Mouse (Mus musculus) stomach, embryonic 14.5 days (tissue): ENCODE results near the gene Lrrc8e. TPM values are rescaled to one million over a fixed set of nuclear protein-coding genes. Genes with fewer than 3 reads are reported as not detected.

Source experiments
- ATAC-seq: fragments of 200-750 bp; cut with Nextera tagmentation; 2 replicates; pipeline ENCODE4 v1.8.0; 2017; ENCODE audit warnings: low read depth, moderate TSS enrichment; ENCODE audit not compliant: insufficient number of reproducible peaks, insufficient read depth, low FRiP score
- H3K27ac ChIP-seq: fragments of 300-500 bp; sonication (generic); 2 replicates; pipeline ENCODE4 v1.5.1; 2014; ENCODE audit warnings: mild to moderate bottlenecking, low read length, moderate library complexity, mixed read lengths
- H3K27me3 ChIP-seq: fragments of 300-500 bp; sonication (generic); 2 replicates; pipeline ENCODE4 v1.6.1; 2014; ENCODE audit warnings: low read length, control low read depth, mixed read lengths; ENCODE audit not compliant: control insufficient read depth, insufficient read depth
- H3K36me3 ChIP-seq: fragments of 300-500 bp; sonication (generic); 2 replicates; pipeline ENCODE4 v1.6.1; 2014; ENCODE audit warnings: mild to moderate bottlenecking, control low read depth, low read length, moderate library complexity, mixed read lengths; ENCODE audit not compliant: control insufficient read depth, insufficient read depth
- H3K4me1 ChIP-seq: fragments of 300-500 bp; sonication (generic); 2 replicates; pipeline ENCODE4 v1.6.1; 2014; ENCODE audit warnings: low read length, control low read depth, mixed read lengths; ENCODE audit not compliant: control insufficient read depth, insufficient read depth
- H3K4me2 ChIP-seq: fragments of 300-500 bp; sonication (generic); replicated peaks from 2 replicates; pipeline ENCODE4 v1.6.1; 2014; ENCODE audit warnings: low read depth, low read length, control low read depth
- H3K4me3 ChIP-seq: fragments of 300-500 bp; sonication (generic); 2 replicates; pipeline ENCODE4 v1.5.1; 2014; ENCODE audit warnings: low read depth, low read length, control low read depth
- H3K9ac ChIP-seq: fragments of 300-500 bp; sonication (generic); replicated peaks from 2 replicates; pipeline ENCODE4 v1.6.1; 2014; ENCODE audit warnings: low read depth, mild to moderate bottlenecking, control low read depth, low read length, moderate library complexity, mixed read lengths
- H3K9me3 ChIP-seq: fragments of 300-500 bp; sonication (generic); 2 replicates; pipeline ENCODE4 v1.6.1; 2016; ENCODE audit warnings: low read depth, low read length, control low read depth; ENCODE audit not compliant: control insufficient read depth
- WGBS: fragments of 180-500 bp; shearing (Covaris S2); extraction: QIAGEN DNeasy Blood & Tissue Kit; methylation state at CpG from one replicate; pipeline ENCODE4 v1.1.7; 2014; 5-methylcytosine and 5-hydroxymethylcytosine counted together
- polyA plus RNA-seq: library from polyadenylated mRNA; unstranded; fragments of >200 nt; fragmentation: Nextera tagmentation; extraction: Ambion mirVana; gene quantifications from 2 replicates; pipeline ENCODE4 v1.2.1, GENCODE M21; 2014

The Lrrc8e gene
- polyA plus RNA-seq, 1 experiment from 2014 or later: 3.5 TPM

DNA sequence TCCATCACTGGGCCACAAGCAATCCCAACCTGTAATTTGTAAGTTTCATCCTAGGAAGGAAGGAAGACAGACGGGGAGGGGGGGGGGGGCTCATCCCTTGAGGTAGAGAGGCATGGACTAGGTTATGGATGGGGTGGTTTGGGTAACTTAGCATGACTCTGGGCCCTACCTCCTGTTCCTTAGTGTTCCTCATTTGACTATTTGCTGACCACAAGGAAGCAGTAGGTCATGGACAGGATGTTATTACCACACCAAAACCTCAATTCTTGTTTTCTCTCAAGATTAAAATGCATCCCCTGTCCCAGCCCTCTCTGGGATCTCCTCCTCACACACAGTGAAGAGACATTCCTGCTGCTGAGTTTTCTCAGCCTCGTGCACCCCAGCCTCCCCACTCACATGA lies 25.3 kb upstream of the Lrrc8e start:
- WGBS: 71% methylated on average over 2 of the region's 2 CpGs
- H3K9me3 ChIP-seq: no peaks in the 10 kb centered on the region
- H3K27ac ChIP-seq: no peak overlapping the region
- no peak overlapping the region for H3K4me2 ChIP-seq
- no peak for ATAC-seq
- H3K9ac ChIP-seq: no peak overlapping the region
- H3K4me1 ChIP-seq: peaks cover 3% of the 10 kb centered on the region; the same call in 1 of the 2 replicates
- no peaks in the 10 kb centered on the region; the same call in 1 of the 2 replicates for H3K36me3 ChIP-seq
- H3K4me3 ChIP-seq: no peak overlapping the region
- H3K27me3 ChIP-seq: peaks cover 7% of the 10 kb centered on the region; the same call in 1 of the 2 replicates

DNA sequence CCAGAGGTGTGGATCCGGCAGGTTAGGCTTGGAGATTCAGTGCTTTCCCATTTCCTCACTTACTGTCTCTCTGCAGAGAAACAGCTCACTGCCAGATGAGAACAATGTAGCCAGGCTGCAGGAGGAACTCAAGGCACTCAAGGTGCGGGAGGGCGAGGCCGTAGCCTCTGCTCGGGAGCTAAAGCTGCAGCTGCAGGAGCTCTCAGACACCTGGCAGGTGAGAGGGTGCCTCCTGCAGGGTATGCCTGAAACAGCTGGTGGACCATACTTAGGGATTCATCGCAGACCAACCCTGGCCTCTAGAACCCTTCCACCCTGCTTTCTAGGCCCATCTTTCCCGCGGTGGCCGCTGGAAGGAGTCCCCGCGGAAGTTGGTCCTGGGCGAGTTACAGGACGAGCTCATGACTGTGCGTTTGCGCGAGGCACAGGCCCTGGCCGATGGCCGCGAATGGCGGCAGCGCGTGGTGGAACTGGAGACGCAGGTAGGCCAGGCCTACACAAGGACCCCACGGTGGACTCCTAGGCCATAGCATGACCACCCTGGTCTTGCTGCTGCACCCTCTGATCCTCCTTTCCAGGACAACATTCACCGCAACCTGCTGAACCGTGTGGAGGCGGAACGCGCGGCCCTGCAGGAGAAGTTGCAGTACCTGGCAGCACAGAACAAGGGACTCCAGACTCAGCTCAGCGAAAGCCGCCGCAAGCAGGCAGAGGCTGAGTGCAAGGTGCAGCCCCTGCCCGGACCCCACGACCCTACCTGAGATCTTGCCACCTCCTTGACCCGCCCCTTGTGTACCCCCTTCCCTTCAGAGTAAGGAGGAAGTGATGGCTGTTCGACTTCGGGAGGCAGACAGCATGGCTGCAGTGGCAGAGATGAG lies 21.1 kb upstream of the Lrrc8e start:
- no peak overlapping the region for H3K4me3 ChIP-seq
- no peak overlapping the region for H3K27ac ChIP-seq
- H3K4me2 ChIP-seq: peak overlapping the region; percentile 23; the same call in 1 of the 2 replicates
- H3K36me3 ChIP-seq: no peaks in the 10 kb centered on the region; the same call in 1 of the 2 replicates
- H3K4me1 ChIP-seq: peaks cover 3% of the 10 kb centered on the region; the same call in 1 of the 2 replicates
- peaks cover 7% of the 10 kb centered on the region; the same call in 1 of the 2 replicates for H3K27me3 ChIP-seq
- no peak overlapping the region for H3K9ac ChIP-seq
- H3K9me3 ChIP-seq: no peaks in the 10 kb centered on the region
- 30% methylated on average over 38 of the region's 38 CpGs for WGBS
- no peak for ATAC-seq

DNA sequence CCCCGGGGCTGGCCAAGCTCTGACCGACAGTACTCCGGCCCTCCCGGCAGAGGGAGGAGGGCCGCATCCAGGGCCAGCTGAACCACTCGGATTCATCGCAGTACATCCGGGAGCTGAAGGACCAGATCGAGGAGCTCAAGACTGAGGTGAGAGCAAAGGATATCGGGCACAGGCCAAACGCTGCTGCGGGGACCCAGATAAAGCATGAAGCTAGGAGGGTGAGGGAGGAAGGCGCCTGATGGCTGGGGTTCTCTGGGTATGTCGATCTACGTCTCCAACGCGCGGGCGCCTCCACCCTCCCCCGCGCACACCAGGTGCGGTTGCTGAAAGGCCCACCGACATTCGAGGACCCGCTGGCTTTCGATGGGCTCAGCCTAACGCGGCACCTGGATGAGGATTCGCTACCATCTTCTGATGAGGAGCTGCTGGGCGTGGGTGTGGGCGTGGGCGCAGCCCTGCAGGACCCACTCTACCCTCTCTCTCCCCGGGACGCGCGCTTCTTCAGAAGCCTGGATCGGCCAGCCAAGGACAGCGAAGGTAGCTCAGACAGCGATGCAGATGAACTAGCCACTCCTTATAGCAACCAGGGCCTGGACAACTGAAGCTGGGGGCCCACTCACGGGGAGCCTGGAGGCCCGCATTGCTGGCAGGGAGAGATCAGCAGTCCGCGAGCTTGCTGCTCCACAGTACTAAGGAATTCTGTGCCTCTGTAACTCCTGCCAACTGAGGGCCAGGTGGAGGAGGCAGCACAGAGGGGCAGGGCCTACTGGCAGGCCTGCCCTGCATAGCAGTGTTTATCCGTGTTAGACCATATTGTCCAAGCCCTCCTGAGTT lies 20.2 kb upstream of the Lrrc8e start:
- Histone ChIP-seq H3K36me3 (no peaks in the 10 kb centered on the region; the same call in 1 of the 2 replicates), H3K9me3 (no peaks in the 10 kb centered on the region), H3K4me1 (peaks cover 3% of the 10 kb centered on the region; the same call in 1 of the 2 replicates), H3K4me2 (peak overlapping the region; percentile 23; the same call in 1 of the 2 replicates), H3K27me3 (peaks cover 7% of the 10 kb centered on the region; the same call in 1 of the 2 replicates), H3K9ac (no peak overlapping the region), H3K4me3 (no peak overlapping the region), H3K27ac (no peak overlapping the region)
- 18% methylated on average over 44 of the region's 44 CpGs for WGBS
- peak; percentile 47 for ATAC-seq

DNA sequence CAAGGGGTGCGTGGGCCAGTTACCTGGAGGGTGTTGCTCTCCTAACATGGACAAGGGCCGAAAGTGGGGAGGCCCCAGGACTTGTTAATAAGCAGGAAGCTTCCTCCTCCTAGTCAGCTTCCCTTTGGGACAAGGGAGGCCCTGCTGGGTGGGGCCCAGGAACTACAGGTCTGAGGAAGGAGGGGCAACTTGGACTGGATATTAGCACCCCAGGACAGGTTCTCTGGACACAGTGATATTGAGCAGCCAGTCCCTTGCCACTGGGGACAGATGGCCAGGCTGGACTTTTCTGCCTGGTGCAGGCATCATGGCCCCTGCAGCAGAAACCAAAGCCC lies 19.6 kb upstream of the Lrrc8e start:
- ATAC-seq: 0 out of 2 replicates have a peak, but pooled peaks have one; percentile 10
- no peaks in the 10 kb centered on the region; the same call in 1 of the 2 replicates for H3K36me3 ChIP-seq
- 60% methylated on average over 2 of the region's 2 CpGs for WGBS
- H3K4me3 ChIP-seq: no peak overlapping the region
- H3K4me1 ChIP-seq: peaks cover 3% of the 10 kb centered on the region; the same call in 1 of the 2 replicates
- no peak overlapping the region for H3K27ac ChIP-seq
- no peak overlapping the region; the same call in 1 of the 2 replicates for H3K4me2 ChIP-seq
- H3K27me3 ChIP-seq: peaks cover 7% of the 10 kb centered on the region; the same call in 1 of the 2 replicates
- H3K9ac ChIP-seq: no peak overlapping the region
- H3K9me3 ChIP-seq: no peaks in the 10 kb centered on the region

DNA sequence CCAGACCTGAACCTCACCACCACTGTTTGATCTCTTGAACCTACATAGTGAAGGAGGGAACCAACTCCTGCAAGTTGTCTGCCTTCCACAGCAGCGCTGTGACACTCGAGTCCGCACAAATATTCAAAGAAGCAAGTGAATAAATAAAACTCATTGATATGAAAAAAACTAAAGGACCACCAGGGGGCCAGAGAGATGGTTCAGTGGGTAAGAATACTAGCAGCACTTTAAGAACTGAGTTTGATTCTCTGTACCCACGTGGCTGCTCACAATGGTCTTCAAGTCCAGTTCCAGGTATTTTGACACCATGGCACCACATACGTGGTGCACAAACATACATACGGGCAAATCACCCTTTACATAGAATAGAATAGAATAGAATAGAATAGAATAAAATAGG lies 15.5 kb upstream of the Lrrc8e start:
- Histone ChIP-seq H3K4me3 (no peak overlapping the region), H3K4me1 (no peaks in the 10 kb centered on the region; the same call in 1 of the 2 replicates), H3K27ac (no peak overlapping the region), H3K9ac (no peak overlapping the region), H3K36me3 (no peaks in the 10 kb centered on the region; the same call in 1 of the 2 replicates), H3K9me3 (no peaks in the 10 kb centered on the region), H3K4me2 (no peak overlapping the region), H3K27me3 (0 out of 2 replicates have a peak, but pooled peaks cover under 1% of the 10 kb centered on the region)
- WGBS: 77% methylated on average over 6 of the region's 6 CpGs
- ATAC-seq: no peak

DNA sequence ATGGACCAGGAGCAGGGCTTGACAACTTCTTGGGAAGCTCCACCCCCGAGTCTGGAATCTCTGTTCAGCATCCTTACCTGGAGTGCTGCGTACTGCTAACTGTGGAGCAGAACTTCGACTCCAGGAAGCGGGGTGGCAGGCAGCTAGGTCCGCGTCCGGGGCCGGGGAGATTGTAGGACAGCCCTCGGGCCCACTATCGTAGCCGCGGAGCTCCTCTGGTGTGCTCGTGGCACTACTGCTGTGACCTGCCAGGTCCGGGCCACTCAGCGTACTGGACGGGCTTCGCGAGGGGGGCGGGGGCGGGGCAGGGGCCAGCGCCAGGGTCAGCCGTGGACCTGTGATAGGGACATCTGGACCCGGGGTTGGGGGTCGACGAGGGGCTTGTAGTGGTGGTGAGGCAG lies 13.8 kb upstream of the Lrrc8e start:
- H3K4me1 ChIP-seq: no peaks in the 10 kb centered on the region

DNA sequence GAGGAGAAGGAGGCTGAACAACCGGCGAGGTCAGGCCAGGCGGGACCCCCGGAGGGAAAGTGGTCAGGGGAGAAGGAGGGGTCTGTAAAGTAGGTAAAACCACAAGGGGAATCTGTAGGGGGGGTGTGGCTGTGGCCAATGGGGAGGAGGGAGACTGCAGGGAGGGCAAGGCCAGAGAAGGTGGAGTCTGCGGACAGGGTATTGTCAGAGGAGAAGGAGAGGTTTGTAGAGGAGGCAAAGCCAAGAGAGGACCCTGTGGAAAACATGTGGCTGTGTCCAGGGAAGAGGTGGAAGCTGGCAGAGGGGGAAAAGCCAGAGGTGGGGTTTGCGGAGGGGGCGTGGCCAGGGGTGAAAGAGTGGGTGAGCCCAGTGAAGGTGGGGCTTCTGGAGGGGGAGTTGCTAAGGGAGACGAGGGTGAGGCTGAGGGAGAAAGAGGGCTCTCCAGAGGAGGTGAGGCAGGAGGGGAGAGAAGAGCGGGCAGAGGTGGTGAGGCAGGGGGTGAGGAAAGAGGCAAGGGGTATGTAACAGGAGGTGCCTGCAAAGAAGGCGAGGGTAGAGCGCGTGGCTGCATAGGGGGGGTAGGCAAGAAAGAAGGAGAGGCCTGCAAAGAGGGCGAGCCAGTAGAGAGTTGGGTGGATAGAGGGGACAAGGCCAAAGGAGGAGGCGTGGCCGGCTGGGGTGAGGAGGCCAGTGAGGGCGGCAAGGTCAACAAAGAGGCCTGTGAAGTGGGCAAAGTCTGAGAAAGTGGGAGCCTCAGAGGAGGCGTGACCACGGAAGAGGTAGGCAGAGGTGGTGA lies 13.2 kb upstream of the Lrrc8e start:
- H3K9ac ChIP-seq: 0 out of 2 replicates have a peak overlapping the region, but pooled peaks have one; percentile 14
- H3K4me2 ChIP-seq: peak overlapping the region; percentile 89
- 3% methylated on average over 18 of the region's 18 CpGs for WGBS
- H3K4me1 ChIP-seq: no peaks in the 10 kb centered on the region
- H3K27me3 ChIP-seq: no peaks in the 10 kb centered on the region
- ATAC-seq: peak; percentile 77
- peak overlapping the region; percentile 49 for H3K27ac ChIP-seq
- H3K9me3 ChIP-seq: no peaks in the 10 kb centered on the region
- no peaks in the 10 kb centered on the region; the same call in 1 of the 2 replicates for H3K36me3 ChIP-seq
- peak overlapping the region; percentile 41 for H3K4me3 ChIP-seq

More for the DNA sequence above, 13.8 kb upstream of the Lrrc8e start:
- H3K9ac ChIP-seq: 0 out of 2 replicates have a peak overlapping the region, but pooled peaks have one; percentile 14
- peak; percentile 10; the same call in 1 of the 2 replicates for ATAC-seq
- peak overlapping the region; percentile 89 for H3K4me2 ChIP-seq
- peak overlapping the region; percentile 41 for H3K4me3 ChIP-seq
- no peaks in the 10 kb centered on the region for H3K9me3 ChIP-seq
- WGBS: 1% methylated on average over 25 of the region's 25 CpGs
- H3K36me3 ChIP-seq: no peaks in the 10 kb centered on the region; the same call in 1 of the 2 replicates
- H3K27ac ChIP-seq: no peak overlapping the region; the same call in 1 of the 2 replicates
- no peaks in the 10 kb centered on the region for H3K27me3 ChIP-seq
